Comparison of ENCODE assay signal across 9 mouse cellular contexts in the genomic region with DNA sequence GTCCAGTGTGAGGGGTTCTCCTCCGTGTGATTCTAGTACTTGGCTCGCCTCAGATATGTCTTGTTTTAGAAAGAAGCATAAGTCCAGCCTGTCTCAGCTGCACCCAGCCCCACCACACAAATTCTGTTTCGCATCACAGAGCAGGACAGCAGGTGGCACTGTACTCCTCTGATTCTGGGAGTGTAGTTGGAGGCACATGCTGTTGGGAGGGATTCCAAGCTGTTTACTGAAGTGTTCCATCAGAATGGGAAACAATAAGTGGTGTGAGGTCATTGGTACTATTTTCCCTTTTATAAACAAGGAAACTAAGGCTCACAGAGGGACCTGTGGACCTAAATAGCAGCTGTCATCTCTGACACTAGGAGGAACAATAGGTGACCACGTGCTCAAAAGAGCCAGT. TPM values are rescaled to one million over a fixed set of nuclear protein-coding genes. Genes with fewer than 3 reads are reported as not detected.
DNase-seq lines count a peak whose midpoint lies in the region; ATAC-seq and TF ChIP-seq lines count a peak whose summit lies in the region.
"Had no signal": no experiment of that assay in that cellular context is flagged by ENCODE, and none has a peak within 500 bp of the region (broad histone marks: within the 10 kb centered on the region; RNA-seq: fewer than 3 reads in every experiment).

No protein-coding gene starts in this region.

- no peaks in the 10 kb centered on the region for H3K27me3 ChIP-seq in liver, adult 2 months (ENCODE audit: control insufficient read depth, insufficient read depth, low read length)
- H3K27me3 ChIP-seq in liver, embryonic 12.5 days (replicated peaks): no peaks in the 10 kb centered on the region
- no peaks in the 10 kb centered on the region for H3K27me3 ChIP-seq in Patski
- H3K27me3 ChIP-seq in intestine, embryonic 14.5 days (replicated peaks; ENCODE audit: control insufficient read depth, insufficient read depth, low read length): no peaks in the 10 kb centered on the region
- no peaks in the 10 kb centered on the region for H3K27me3 ChIP-seq in lung, embryonic 16.5 days (ENCODE audit: control insufficient read depth, insufficient read depth, low read depth, low read length)
- H3K27me3 ChIP-seq: liver, embryonic 15.5 days had no signal

- no peak overlapping the region for H3K9ac ChIP-seq in liver, adult 2 months (ENCODE audit: low read depth, low read length)
- H3K9ac ChIP-seq in liver, embryonic 12.5 days: no peak overlapping the region
- H3K9ac ChIP-seq in intestine, embryonic 14.5 days (ENCODE audit: low read length): no peak overlapping the region
- no peak overlapping the region for H3K9ac ChIP-seq in lung, embryonic 16.5 days (ENCODE audit: low read length)
- H3K9ac ChIP-seq: liver, embryonic 15.5 days had no signal

- 75% methylated on average over 4 of the region's 4 CpGs for WGBS in liver, adult 2 months
- 75% methylated on average over 4 of the region's 4 CpGs for WGBS in liver, embryonic 12.5 days (ENCODE audit: insufficient replicate concordance)
- 81% methylated on average over 4 of the region's 4 CpGs for WGBS in intestine, embryonic 14.5 days
- WGBS in lung, embryonic 16.5 days: 60% methylated on average over 4 of the region's 4 CpGs

- TF ChIP-seq POLR2A in liver, adult 2 months (IDR thresholded peaks at IDR 0.05; ENCODE audit: extremely low read depth, insufficient read depth, low read length): no peak
- no peak for TF ChIP-seq POLR2A in cortical plate, adult 2 months (IDR thresholded peaks at IDR 0.05; ENCODE audit: extremely low read depth, insufficient read depth, low read length)

- no peaks in the 10 kb centered on the region for H3K79me2 ChIP-seq in liver, adult 2 months (ENCODE audit: control insufficient read depth, insufficient read depth, low read length)

- ATAC-seq in liver, embryonic 12.5 days: no peak
- no peak for ATAC-seq in Patski
- 0 out of 2 replicates have a peak, but pooled peaks have one; percentile 55 for ATAC-seq in intestine, embryonic 14.5 days (replicated peaks; ENCODE audit: low FRiP score, low TSS enrichment, low read depth)
- ATAC-seq in lung, embryonic 16.5 days (ENCODE audit: low read depth): peak; percentile 66

- H3K4me1 ChIP-seq in liver, adult 2 months (ENCODE audit: control insufficient read depth, insufficient read depth, low read length): no peaks in the 10 kb centered on the region
- no peaks in the 10 kb centered on the region for H3K4me1 ChIP-seq in liver, embryonic 12.5 days
- peaks cover 2% of the 10 kb centered on the region for H3K4me1 ChIP-seq in cortical plate, adult 2 months (ENCODE audit: control insufficient read depth, insufficient read depth, low read length)
- H3K4me1 ChIP-seq in intestine, embryonic 14.5 days (replicated peaks; ENCODE audit: control insufficient read depth, insufficient read depth, low read length): no peaks in the 10 kb centered on the region
- H3K4me1 ChIP-seq in lung, embryonic 16.5 days (replicated peaks; ENCODE audit: control insufficient read depth, insufficient read depth, low read length): no peaks in the 10 kb centered on the region
- H3K4me1 ChIP-seq: liver, embryonic 15.5 days had no signal

- POLR2A ChIA-PET in Patski (lab: Charles Lee): no interaction called here

- H3K9me3 ChIP-seq in liver, embryonic 12.5 days (replicated peaks): no peaks in the 10 kb centered on the region
- H3K9me3 ChIP-seq in intestine, embryonic 14.5 days (ENCODE audit: control insufficient read depth, low read length): no peaks in the 10 kb centered on the region
- H3K9me3 ChIP-seq in lung, embryonic 16.5 days (ENCODE audit: control insufficient read depth, low read length): no peaks in the 10 kb centered on the region
- H3K9me3 ChIP-seq: liver, embryonic 15.5 days had no signal

- DNase-seq in liver, adult 2 months (ENCODE audit: extremely low read depth, low read depth, low spot score): no peak
- no peak for DNase-seq in Patski (ENCODE audit: low read depth, low spot score)
- DNase-seq in intestine, embryonic 14.5 days (ENCODE audit: low spot score): peak; percentile 74
- peak; percentile 65 for DNase-seq in testis, postnatal 10 days (ENCODE audit: low spot score)

- H3K36me3 ChIP-seq in liver, adult 2 months (ENCODE audit: control insufficient read depth, insufficient read depth, low read length): peaks cover 43% of the 10 kb centered on the region
- peaks cover 84% of the 10 kb centered on the region for H3K36me3 ChIP-seq in liver, embryonic 12.5 days
- peaks cover 77% of the 10 kb centered on the region for H3K36me3 ChIP-seq in intestine, embryonic 14.5 days (ENCODE audit: control insufficient read depth, insufficient read depth, low read length)
- peaks cover 38% of the 10 kb centered on the region for H3K36me3 ChIP-seq in lung, embryonic 16.5 days (ENCODE audit: control insufficient read depth, insufficient read depth, low read length)

- TF ChIP-seq CTCF in liver, adult 2 months (IDR thresholded peaks at IDR 0.05; ENCODE audit: low read depth, low read length): peak; percentile 59
- TF ChIP-seq CTCF in Patski (IDR thresholded peaks at IDR 0.05): peak; percentile 76
- TF ChIP-seq CTCF in cortical plate, adult 2 months (IDR thresholded peaks at IDR 0.05; ENCODE audit: extremely low read depth, insufficient read depth, low read length): peak; percentile 86

- CTCF ChIA-PET in Patski (lab: Charles Lee): interaction anchor here (1.0 to 1.5 kb wide), 4 partner anchors 12 to 206 kb away, joined by 3 read pairs; no protein-coding TSS in a partner anchor

- no peak overlapping the region for H3K4me2 ChIP-seq in liver, embryonic 12.5 days
- H3K4me2 ChIP-seq in intestine, embryonic 14.5 days (ENCODE audit: low read length): no peak overlapping the region
- H3K4me2 ChIP-seq in lung, embryonic 16.5 days (ENCODE audit: low read depth, low read length): no peak overlapping the region
- H3K4me2 ChIP-seq: liver, embryonic 15.5 days had no signal

- no peak overlapping the region for H3K27ac ChIP-seq in liver, adult 2 months (replicated peaks; ENCODE audit: insufficient read depth, low read depth, low read length)
- H3K27ac ChIP-seq in liver, embryonic 12.5 days: no peak overlapping the region
- no peak overlapping the region for H3K27ac ChIP-seq in cortical plate, adult 2 months (ENCODE audit: insufficient read depth, low read length)
- H3K27ac ChIP-seq in intestine, embryonic 14.5 days (ENCODE audit: low read depth): no peak overlapping the region
- no peak overlapping the region for H3K27ac ChIP-seq in lung, embryonic 16.5 days (ENCODE audit: low read length)
- H3K27ac ChIP-seq: liver, embryonic 15.5 days had no signal

- H3K4me3 ChIP-seq in liver, adult 2 months (ENCODE audit: insufficient read depth, low read depth, low read length): no peak overlapping the region
- no peak overlapping the region for H3K4me3 ChIP-seq in liver, embryonic 12.5 days
- no peak overlapping the region for H3K4me3 ChIP-seq in cortical plate, adult 2 months (ENCODE audit: insufficient read depth, low read length)
- no peak overlapping the region for H3K4me3 ChIP-seq in intestine, embryonic 14.5 days (ENCODE audit: low read depth, low read length)
- no peak overlapping the region for H3K4me3 ChIP-seq in lung, embryonic 16.5 days (ENCODE audit: low read length)
- H3K4me3 ChIP-seq: erythroblast, embryonic 14.5 days; liver, embryonic 15.5 days had no signal

- in situ Hi-C loops in Patski (cut with MboI; ENCODE audit: low pct_unique_long_range_greater_than_20kb): no loop called here

RNA-seq across cellular contexts. Expression of a gene that starts 18.9 kb away (rescaled TPM):
- total RNA-seq in liver, adult 2 months (2014; rRNA removed): 3.8 and 5.3 TPM in 2 replicates
- polyA plus RNA-seq in liver, adult 2 months (2012; rRNA removed): 1.6 and 1.9 TPM in 2 replicates
- polyA plus RNA-seq in liver, embryonic 12.5 days (2016; fragmentation: Nextera tagmentation; extraction: Ambion mirVana): 10.4 and 11.4 TPM in 2 replicates
- 17.6 TPM for polyA plus RNA-seq in Patski (2021)
- polyA plus RNA-seq in cortical plate, adult 2 months (2012; rRNA removed): 17.0 and 17.4 TPM in 2 replicates
- 14.1 and 14.7 TPM in 2 replicates for polyA plus RNA-seq in intestine, embryonic 14.5 days (2014; fragmentation: Nextera tagmentation; extraction: Ambion mirVana)
- 16.7 and 20.4 TPM in 2 replicates for polyA plus RNA-seq in lung, embryonic 16.5 days (2015; fragmentation: Nextera tagmentation; extraction: Ambion mirVana)

Comparison
In these comparisons a context has a peak if more than half of its experiments do, and no peak if none do; other contexts are left out.
1. DNase-seq: peak in intestine, embryonic 14.5 days (single experiment) and testis, postnatal 10 days (single experiment); none in liver, adult 2 months (single experiment) and Patski (single experiment).
2. ATAC-seq: peak in intestine, embryonic 14.5 days (single experiment) and lung, embryonic 16.5 days (single experiment); none in liver, embryonic 12.5 days (single experiment) and Patski (single experiment).
3. Peak in every context shown above with its lines, with median percentiles within 50 percentile points of each other: CTCF ChIP-seq.